Mouse (Mus musculus): ENCODE data around the gene Map4k5. TPM values are rescaled to one million over a fixed set of nuclear protein-coding genes. Genes with fewer than 3 reads are reported as not detected.

Gene Map4k5
- polyA plus RNA-seq, 1 experiment from 2014 or later, result 24.6 TPM

GRCm38 (mm10) chr12:69922099-69922498, 29.1 kb upstream of the Map4k5 start:
- Histone ChIP-seq H3K27me3 (ENCODE audit: control insufficient read depth, insufficient read depth, low read depth, low read length) (no peaks in the 10 kb centered on the region), H3K4me3 (ENCODE audit: low read depth, low read length) (no peak overlapping the region), H3K9me3 (replicated peaks; ENCODE audit: control insufficient read depth, low read length) (no peaks in the 10 kb centered on the region), H3K4me1 (ENCODE audit: control insufficient read depth, low read depth, low read length) (peaks cover 16% of the 10 kb centered on the region), H3K27ac (ENCODE audit: low read length) (no peak overlapping the region), H3K4me2 (ENCODE audit: low read depth, low read length) (no peak overlapping the region), H3K9ac (ENCODE audit: low read depth, low read length) (no peak overlapping the region), H3K36me3 (ENCODE audit: control insufficient read depth, insufficient read depth) (no peaks in the 10 kb centered on the region)
- WGBS (ENCODE audit: insufficient replicate concordance), result 54% methylated on average over 1 of the region's 1 CpGs
- ATAC-seq (ENCODE audit: low read depth), result peak; percentile 61

- H3K27me3 ChIP-seq (ENCODE audit: control insufficient read depth, insufficient read depth, low read depth, low read length), result no peaks in the 10 kb centered on the region
- no peak overlapping the region for H3K9ac ChIP-seq (ENCODE audit: low read depth, low read length)
- ATAC-seq (ENCODE audit: low read depth), result no peak
- no peak overlapping the region for H3K4me2 ChIP-seq (ENCODE audit: low read depth, low read length)
- 56% methylated on average over 2 of the region's 2 CpGs for WGBS (ENCODE audit: insufficient replicate concordance)
- H3K4me3 ChIP-seq (ENCODE audit: low read depth, low read length), result no peak overlapping the region
- H3K27ac ChIP-seq (ENCODE audit: low read length), result no peak overlapping the region
- peaks cover under 1% of the 10 kb centered on the region for H3K4me1 ChIP-seq (ENCODE audit: control insufficient read depth, low read depth, low read length)
- H3K9me3 ChIP-seq (replicated peaks; ENCODE audit: control insufficient read depth, low read length), result no peaks in the 10 kb centered on the region
- H3K36me3 ChIP-seq (ENCODE audit: control insufficient read depth, insufficient read depth), result no peaks in the 10 kb centered on the region
Measured at GRCm38 (mm10) chr12:69917870-69918269, 24.9 kb upstream of the Map4k5 start.

- Histone ChIP-seq H3K9ac (ENCODE audit: low read depth, low read length) (no peak overlapping the region), H3K27me3 (ENCODE audit: control insufficient read depth, insufficient read depth, low read depth, low read length) (peaks cover 4% of the 10 kb centered on the region; the same call in 1 of the 2 replicates), H3K4me2 (ENCODE audit: low read depth, low read length) (no peak overlapping the region), H3K4me3 (ENCODE audit: low read depth, low read length) (no peak overlapping the region), H3K9me3 (replicated peaks; ENCODE audit: control insufficient read depth, low read length) (no peaks in the 10 kb centered on the region), H3K27ac (ENCODE audit: low read length) (no peak overlapping the region), H3K4me1 (ENCODE audit: control insufficient read depth, low read depth, low read length) (peaks cover 8% of the 10 kb centered on the region), H3K36me3 (ENCODE audit: control insufficient read depth, insufficient read depth) (no peaks in the 10 kb centered on the region)
- 67% methylated on average over 7 of the region's 7 CpGs for WGBS (ENCODE audit: insufficient replicate concordance)
- ATAC-seq (ENCODE audit: low read depth), result no peak
Measured at GRCm38 (mm10) chr12:69912737-69913136, 19.7 kb upstream of the Map4k5 start.

DNA sequence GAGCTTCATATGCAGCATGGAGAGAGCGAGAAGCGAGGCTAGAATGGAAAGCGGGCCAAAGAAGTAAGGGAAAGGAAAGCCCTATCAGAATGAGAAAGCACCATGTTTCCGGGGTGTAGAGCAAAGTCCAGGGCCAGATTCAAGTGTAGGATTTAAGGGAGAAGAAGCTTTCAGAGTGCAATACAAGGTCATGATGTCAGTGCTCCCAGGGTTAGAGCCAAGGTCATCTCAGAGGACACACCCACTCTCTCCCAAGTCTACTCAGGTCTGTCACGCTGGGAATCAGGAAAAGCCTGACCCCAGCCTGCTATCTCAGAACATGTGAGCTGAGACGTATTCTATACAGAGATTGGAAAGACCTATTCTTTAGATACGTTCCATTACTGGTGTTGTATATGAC, 18.9 kb upstream of the Map4k5 start:
- ATAC-seq (ENCODE audit: low read depth), result no peak
- Histone ChIP-seq H3K4me3 (ENCODE audit: low read depth, low read length) (no peak overlapping the region), H3K9ac (ENCODE audit: low read depth, low read length) (no peak overlapping the region)

GRCm38 (mm10) chr12:69908511-69908900, 15.5 kb upstream of the Map4k5 start:
- H3K4me1 ChIP-seq (ENCODE audit: control insufficient read depth, low read depth, low read length), result peaks cover 10% of the 10 kb centered on the region
- H3K9ac ChIP-seq (ENCODE audit: low read depth, low read length), result no peak overlapping the region
- no peaks in the 10 kb centered on the region for H3K36me3 ChIP-seq (ENCODE audit: control insufficient read depth, insufficient read depth)
- H3K4me2 ChIP-seq (ENCODE audit: low read depth, low read length), result peak overlapping the region; percentile 44
- H3K27ac ChIP-seq (ENCODE audit: low read length), result no peak overlapping the region
- WGBS (ENCODE audit: insufficient replicate concordance), result 37% methylated on average over 19 of the region's 19 CpGs
- peaks cover 7% of the 10 kb centered on the region; the same call in 1 of the 2 replicates for H3K27me3 ChIP-seq (ENCODE audit: control insufficient read depth, insufficient read depth, low read depth, low read length)
- no peak overlapping the region for H3K4me3 ChIP-seq (ENCODE audit: low read depth, low read length)
- H3K9me3 ChIP-seq (replicated peaks; ENCODE audit: control insufficient read depth, low read length), result no peaks in the 10 kb centered on the region
- no peak for ATAC-seq (ENCODE audit: low read depth)

More for the DNA sequence above, 18.9 kb upstream of the Map4k5 start:
- peaks cover 10% of the 10 kb centered on the region for H3K4me1 ChIP-seq (ENCODE audit: control insufficient read depth, low read depth, low read length)
- peaks cover 7% of the 10 kb centered on the region; the same call in 1 of the 2 replicates for H3K27me3 ChIP-seq (ENCODE audit: control insufficient read depth, insufficient read depth, low read depth, low read length)
- WGBS (ENCODE audit: insufficient replicate concordance), result 72% methylated on average over 7 of the region's 7 CpGs
- no peak overlapping the region for H3K27ac ChIP-seq (ENCODE audit: low read length)
- no peaks in the 10 kb centered on the region for H3K36me3 ChIP-seq (ENCODE audit: control insufficient read depth, insufficient read depth)
- H3K9me3 ChIP-seq (replicated peaks; ENCODE audit: control insufficient read depth, low read length), result no peaks in the 10 kb centered on the region
- no peak overlapping the region for H3K4me2 ChIP-seq (ENCODE audit: low read depth, low read length)

DNA sequence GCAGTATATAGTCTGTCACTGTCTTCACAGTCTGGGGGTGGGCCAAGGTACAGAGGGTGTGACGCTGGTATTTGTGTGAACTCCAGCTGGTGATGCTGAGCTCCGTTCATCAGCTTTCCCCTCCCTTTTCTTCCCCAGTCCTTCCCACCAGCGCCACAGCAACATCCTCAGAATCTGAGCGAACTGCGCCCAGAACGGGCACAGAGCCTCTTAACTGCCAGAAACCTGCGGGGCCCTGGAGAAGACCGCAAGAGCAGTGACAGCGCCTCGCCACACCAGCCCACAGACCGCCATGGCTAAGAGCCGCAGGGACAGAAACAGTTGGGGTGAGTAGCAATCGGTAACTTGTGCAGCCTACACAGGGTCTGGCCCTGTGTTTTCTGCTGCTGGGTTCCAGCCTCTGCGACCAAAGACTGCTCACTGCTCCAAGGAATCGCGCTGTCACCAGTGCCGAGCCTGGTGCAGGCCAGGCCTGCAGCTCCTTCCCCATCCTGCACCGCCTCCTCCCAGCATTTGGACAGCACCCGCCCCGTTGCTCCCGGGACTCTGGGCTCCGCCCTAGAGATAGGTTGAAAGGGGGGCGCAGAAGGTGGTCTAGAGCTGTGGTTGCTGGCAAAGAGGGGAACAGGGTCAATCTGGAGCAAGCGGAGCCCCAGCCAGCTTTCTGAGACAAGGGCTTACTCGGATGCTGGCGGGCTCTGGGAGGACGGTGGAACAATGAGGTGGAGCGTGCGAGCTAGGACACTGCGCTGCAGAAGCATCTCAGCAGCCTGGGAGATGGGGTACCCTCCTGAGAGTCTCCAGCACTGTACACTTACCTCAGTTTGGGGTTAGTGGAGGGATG, 14.9 kb upstream of the Map4k5 start:
- Histone ChIP-seq H3K4me3 (ENCODE audit: low read depth, low read length) (peak overlapping the region; percentile 41), H3K9me3 (replicated peaks; ENCODE audit: control insufficient read depth, low read length) (no peaks in the 10 kb centered on the region), H3K4me1 (ENCODE audit: control insufficient read depth, low read depth, low read length) (peaks cover 10% of the 10 kb centered on the region), H3K36me3 (ENCODE audit: control insufficient read depth, insufficient read depth) (no peaks in the 10 kb centered on the region), H3K27me3 (ENCODE audit: control insufficient read depth, insufficient read depth, low read depth, low read length) (peaks cover 7% of the 10 kb centered on the region; the same call in 1 of the 2 replicates), H3K9ac (ENCODE audit: low read depth, low read length) (no peak overlapping the region), H3K27ac (ENCODE audit: low read length) (no peak overlapping the region), H3K4me2 (ENCODE audit: low read depth, low read length) (peak overlapping the region; percentile 44)
- WGBS (ENCODE audit: insufficient replicate concordance), result 7% methylated on average over 30 of the region's 30 CpGs
- ATAC-seq (ENCODE audit: low read depth), result 0 out of 2 replicates have a peak, but pooled peaks have one; percentile 35

DNA sequence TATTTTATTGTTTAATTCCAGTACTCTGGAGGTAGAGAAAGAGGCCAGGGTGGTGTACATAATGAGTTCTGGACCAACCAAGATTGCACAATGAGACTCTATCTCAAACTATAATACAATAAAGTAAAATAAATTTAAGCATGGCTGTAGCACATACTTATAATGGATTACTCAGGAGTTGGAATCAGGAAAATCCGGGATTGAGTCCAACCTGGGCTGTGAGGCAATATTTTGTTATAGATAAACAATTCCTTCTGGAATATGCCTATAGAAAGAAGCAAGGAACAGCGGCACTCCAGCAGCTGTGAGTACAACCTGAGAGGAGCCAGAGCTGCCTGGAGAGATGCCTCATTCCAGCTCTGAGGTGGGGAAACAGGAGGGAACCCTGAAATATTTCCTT, 12.0 kb upstream of the Map4k5 start:
- H3K4me2 ChIP-seq (ENCODE audit: low read depth, low read length), result no peak overlapping the region
- no peaks in the 10 kb centered on the region for H3K36me3 ChIP-seq (ENCODE audit: control insufficient read depth, insufficient read depth)
- no peak overlapping the region for H3K4me3 ChIP-seq (ENCODE audit: low read depth, low read length)
- no peak for ATAC-seq (ENCODE audit: low read depth)
- no peak overlapping the region for H3K9ac ChIP-seq (ENCODE audit: low read depth, low read length)
- 62% methylated on average over 2 of the region's 2 CpGs for WGBS (ENCODE audit: insufficient replicate concordance)
- H3K9me3 ChIP-seq (replicated peaks; ENCODE audit: control insufficient read depth, low read length), result no peaks in the 10 kb centered on the region
- H3K27me3 ChIP-seq (ENCODE audit: control insufficient read depth, insufficient read depth, low read depth, low read length), result peaks cover 7% of the 10 kb centered on the region; the same call in 1 of the 2 replicates
- H3K4me1 ChIP-seq (ENCODE audit: control insufficient read depth, low read depth, low read length), result peaks cover 10% of the 10 kb centered on the region
- H3K27ac ChIP-seq (ENCODE audit: low read length), result no peak overlapping the region

DNA sequence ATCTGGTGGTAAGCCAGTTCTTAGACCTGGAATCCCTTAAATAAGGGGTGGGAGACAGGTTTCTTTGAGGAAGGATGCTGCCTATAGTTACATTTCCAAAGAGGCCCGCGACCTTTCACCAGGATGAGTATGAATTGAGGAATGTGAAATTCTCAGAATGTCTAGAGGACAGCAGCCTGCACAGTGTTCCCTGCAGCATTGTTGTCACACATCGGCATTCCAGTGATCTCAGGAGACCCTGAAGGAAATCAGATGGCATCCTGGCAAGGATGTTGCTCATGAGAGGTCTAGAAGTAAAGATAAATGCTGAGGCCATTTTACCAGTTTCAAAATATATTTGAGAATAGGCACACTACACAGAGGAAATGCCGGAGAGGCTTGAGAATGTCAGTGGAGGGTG, 5.1 kb upstream of the Map4k5 start:
- Histone ChIP-seq H3K4me1 (ENCODE audit: control insufficient read depth, low read depth, low read length) (peaks cover 4% of the 10 kb centered on the region), H3K27ac (ENCODE audit: low read length) (no peak overlapping the region), H3K27me3 (ENCODE audit: control insufficient read depth, insufficient read depth, low read depth, low read length) (no peaks in the 10 kb centered on the region), H3K9ac (ENCODE audit: low read depth, low read length) (no peak overlapping the region), H3K4me3 (ENCODE audit: low read depth, low read length) (no peak overlapping the region), H3K9me3 (replicated peaks; ENCODE audit: control insufficient read depth, low read length) (no peaks in the 10 kb centered on the region), H3K36me3 (ENCODE audit: control insufficient read depth, insufficient read depth) (no peaks in the 10 kb centered on the region), H3K4me2 (ENCODE audit: low read depth, low read length) (no peak overlapping the region)
- ATAC-seq (ENCODE audit: low read depth), result no peak
- WGBS (ENCODE audit: insufficient replicate concordance), result 81% methylated on average over 4 of the region's 4 CpGs

DNA sequence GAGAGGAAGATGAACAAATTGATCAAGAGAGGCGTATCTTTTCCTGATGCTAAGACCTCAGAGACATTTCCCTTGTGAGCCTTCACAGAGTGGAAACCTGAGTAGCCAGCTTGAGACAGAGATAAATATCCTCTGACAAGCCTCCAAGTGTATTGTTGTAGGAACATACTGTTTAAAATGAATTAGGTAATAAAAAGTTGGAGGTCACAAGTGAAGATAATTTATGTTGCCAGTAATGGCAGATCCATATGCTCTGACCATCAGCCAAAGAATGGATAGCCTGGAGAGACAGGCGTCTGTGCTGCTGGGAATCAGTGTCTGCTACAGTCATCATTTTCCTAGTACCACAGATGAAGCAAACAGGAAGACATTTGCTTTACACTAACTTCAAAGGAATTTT, 2.0 kb upstream of the Map4k5 start:
- no peak overlapping the region for H3K27ac ChIP-seq (ENCODE audit: low read length)
- no peak overlapping the region for H3K4me3 ChIP-seq (ENCODE audit: low read depth, low read length)
- no peaks in the 10 kb centered on the region for H3K27me3 ChIP-seq (ENCODE audit: control insufficient read depth, insufficient read depth, low read depth, low read length)
- H3K9ac ChIP-seq (ENCODE audit: low read depth, low read length), result no peak overlapping the region
- H3K36me3 ChIP-seq (ENCODE audit: control insufficient read depth, insufficient read depth), result peaks cover 1% of the 10 kb centered on the region; the same call in 1 of the 2 replicates
- WGBS (ENCODE audit: insufficient replicate concordance), result 60% methylated on average over 2 of the region's 2 CpGs
- no peaks in the 10 kb centered on the region for H3K9me3 ChIP-seq (replicated peaks; ENCODE audit: control insufficient read depth, low read length)
- H3K4me1 ChIP-seq (ENCODE audit: control insufficient read depth, low read depth, low read length), result peaks cover 15% of the 10 kb centered on the region
- no peak for ATAC-seq (ENCODE audit: low read depth)
- H3K4me2 ChIP-seq (ENCODE audit: low read depth, low read length), result no peak overlapping the region

Measured in liver, embryonic 16.5 days (tissue).